Mouse (Mus musculus) forebrain, embryonic 14.5 days (tissue): ENCODE measurements around the gene Matn4. TPM values are rescaled to one million over a fixed set of nuclear protein-coding genes. Genes with fewer than 3 reads are reported as not detected.

ENCODE experiments used
- ATAC-seq: fragments of 200-750 bp; cut with Nextera tagmentation; 2 replicates; pipeline ENCODE4 v1.8.0; 2017; ENCODE audit warnings: mild to moderate bottlenecking, moderate library complexity
- DNase-seq: peaks from one replicate; pipeline ENCODE4 v3.0.0-alpha.2; 2015; ENCODE audit warnings: low spot score
- H3K27ac ChIP-seq: fragments of 300-500 bp; sonication (generic); 2 replicates; pipeline ENCODE4 v1.5.1; 2014; ENCODE audit warnings: low read depth, mild to moderate bottlenecking, control low read depth, low read length, moderate library complexity
- H3K27me3 ChIP-seq: fragments of 300-500 bp; sonication (generic); replicated peaks from 2 replicates; pipeline ENCODE4 v1.6.1; 2014; ENCODE audit warnings: low read length, control low read depth, mixed read lengths; ENCODE audit not compliant: control insufficient read depth, insufficient read depth
- H3K36me3 ChIP-seq: fragments of 300-500 bp; sonication (generic); 2 replicates; pipeline ENCODE4 v1.6.1; 2014; ENCODE audit warnings: low read length, control low read depth; ENCODE audit not compliant: control insufficient read depth, insufficient read depth
- H3K4me1 ChIP-seq: fragments of 300-500 bp; sonication (generic); 2 replicates; pipeline ENCODE4 v1.6.1; 2014; ENCODE audit warnings: antibody characterized with exemption, low read length, control low read depth; ENCODE audit not compliant: control insufficient read depth, insufficient read depth
- H3K4me2 ChIP-seq: fragments of 300-500 bp; sonication (generic); 2 replicates; pipeline ENCODE4 v1.6.1; 2014; ENCODE audit warnings: mild to moderate bottlenecking, control low read depth, low read length
- H3K4me3 ChIP-seq: fragments of 300-500 bp; sonication (generic); 2 replicates; pipeline ENCODE4 v1.5.1; 2014; ENCODE audit warnings: low read depth, low read length, control low read depth
- H3K9ac ChIP-seq: fragments of 300-500 bp; sonication (generic); 2 replicates; pipeline ENCODE4 v1.6.1; 2014; ENCODE audit warnings: mild to moderate bottlenecking, low read length, control low read depth, moderate library complexity
- H3K9me3 ChIP-seq: fragments of 300-500 bp; sonication (generic); replicated peaks from 2 replicates; pipeline ENCODE4 v1.6.1; 2016; ENCODE audit warnings: low read length, control low read depth, mixed read lengths; ENCODE audit not compliant: control insufficient read depth
- WGBS: fragments of 180-500 bp; shearing (Covaris S2); extraction: QIAGEN DNeasy Blood & Tissue Kit; methylation state at CpG from one replicate; pipeline ENCODE4 v1.1.7; 2014; 5-methylcytosine and 5-hydroxymethylcytosine counted together
- polyA plus RNA-seq: library from polyadenylated mRNA; unstranded; fragments of >200 nt; fragmentation: Nextera tagmentation; extraction: Ambion mirVana; gene quantifications from 2 replicates; pipeline ENCODE4 v1.2.1, GENCODE M21; 2014

The Matn4 gene
- polyA plus RNA-seq, 1 experiment from 2014 or later = 0.08 TPM

GRCm38 (mm10) chr2:164439001-164439421 is 34.1 kb upstream of the Matn4 start:
- no peaks in the 10 kb centered on the region for H3K9me3 ChIP-seq
- H3K4me3 ChIP-seq = no peak overlapping the region
- DNase-seq (no peak), ATAC-seq (no peak)
- no peaks in the 10 kb centered on the region for H3K36me3 ChIP-seq
- no peak overlapping the region for H3K27ac ChIP-seq
- H3K27me3 ChIP-seq = 0 out of 2 replicates have a peak, but pooled peaks cover 4% of the 10 kb centered on the region
- WGBS = 69% methylated on average over 3 of the region's 3 CpGs
- H3K4me1 ChIP-seq = peaks cover 13% of the 10 kb centered on the region
- no peak overlapping the region for H3K9ac ChIP-seq
- no peak overlapping the region for H3K4me2 ChIP-seq

DNA sequence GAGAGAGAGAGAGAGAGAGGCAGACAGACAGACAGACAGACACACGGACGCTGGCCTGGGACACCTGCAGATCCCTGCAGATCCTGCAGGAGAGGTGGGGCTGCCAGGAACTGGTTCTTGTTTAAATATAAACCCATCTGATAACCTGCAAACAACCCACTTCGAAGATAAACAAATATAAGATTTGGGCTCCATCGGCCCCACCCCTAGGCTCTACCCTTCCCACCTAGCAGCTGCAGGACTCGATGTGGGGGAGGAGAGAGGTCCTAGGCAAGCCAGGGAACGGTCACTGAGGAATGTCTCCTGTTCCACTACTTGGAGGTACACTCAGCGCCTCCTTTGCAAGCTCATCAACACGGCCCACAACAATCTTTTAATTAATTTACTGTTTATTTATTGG is 33.3 kb upstream of the Matn4 start:
- H3K9ac ChIP-seq = no peak overlapping the region
- no peak for ATAC-seq
- no peaks in the 10 kb centered on the region for H3K9me3 ChIP-seq
- H3K27ac ChIP-seq = no peak overlapping the region
- H3K27me3 ChIP-seq = 0 out of 2 replicates have a peak, but pooled peaks cover 4% of the 10 kb centered on the region
- H3K4me1 ChIP-seq = peaks cover 6% of the 10 kb centered on the region
- no peak for DNase-seq
- 66% methylated on average over 8 of the region's 8 CpGs for WGBS
- H3K36me3 ChIP-seq = no peaks in the 10 kb centered on the region
- no peak overlapping the region for H3K4me3 ChIP-seq
- no peak overlapping the region for H3K4me2 ChIP-seq

GRCm38 (mm10) chr2:164437710-164438109 is 32.8 kb upstream of the Matn4 start:
- Histone ChIP-seq H3K27me3 (0 out of 2 replicates have a peak, but pooled peaks cover 4% of the 10 kb centered on the region), H3K4me1 (peaks cover 6% of the 10 kb centered on the region), H3K36me3 (no peaks in the 10 kb centered on the region), H3K9ac (no peak overlapping the region), H3K4me3 (no peak overlapping the region), H3K4me2 (no peak overlapping the region), H3K27ac (no peak overlapping the region), H3K9me3 (no peaks in the 10 kb centered on the region)
- WGBS = 83% methylated on average over 6 of the region's 6 CpGs
- no peak for DNase-seq
- ATAC-seq = no peak

DNA sequence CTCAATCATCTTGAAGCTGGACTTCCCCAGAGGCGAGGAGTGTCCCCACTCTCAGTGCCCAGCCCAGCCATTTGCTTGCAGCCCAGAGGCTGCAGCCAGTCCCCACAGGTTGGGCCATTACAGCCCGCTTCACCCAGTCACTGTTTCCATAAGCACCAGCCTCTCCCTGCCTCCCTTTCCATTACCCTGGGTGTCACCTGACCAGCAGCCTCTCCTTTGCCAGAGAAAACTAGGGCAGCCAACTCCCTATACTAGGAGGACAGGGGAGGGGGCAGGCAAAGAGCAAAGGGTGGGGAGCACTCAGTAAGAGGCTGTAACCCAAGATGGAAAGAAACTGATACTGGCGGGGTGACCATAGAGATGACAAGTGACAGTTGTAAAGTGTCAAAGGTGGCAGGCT is 32.0 kb upstream of the Matn4 start:
- Histone ChIP-seq H3K9me3 (no peaks in the 10 kb centered on the region), H3K4me2 (no peak overlapping the region), H3K9ac (no peak overlapping the region), H3K36me3 (no peaks in the 10 kb centered on the region), H3K4me1 (peaks cover under 1% of the 10 kb centered on the region; the same call in 1 of the 2 replicates), H3K27ac (no peak overlapping the region), H3K4me3 (no peak overlapping the region), H3K27me3 (no peaks in the 10 kb centered on the region)
- ATAC-seq (no peak), DNase-seq (no peak)
- WGBS = 63% methylated on average over 3 of the region's 3 CpGs

DNA sequence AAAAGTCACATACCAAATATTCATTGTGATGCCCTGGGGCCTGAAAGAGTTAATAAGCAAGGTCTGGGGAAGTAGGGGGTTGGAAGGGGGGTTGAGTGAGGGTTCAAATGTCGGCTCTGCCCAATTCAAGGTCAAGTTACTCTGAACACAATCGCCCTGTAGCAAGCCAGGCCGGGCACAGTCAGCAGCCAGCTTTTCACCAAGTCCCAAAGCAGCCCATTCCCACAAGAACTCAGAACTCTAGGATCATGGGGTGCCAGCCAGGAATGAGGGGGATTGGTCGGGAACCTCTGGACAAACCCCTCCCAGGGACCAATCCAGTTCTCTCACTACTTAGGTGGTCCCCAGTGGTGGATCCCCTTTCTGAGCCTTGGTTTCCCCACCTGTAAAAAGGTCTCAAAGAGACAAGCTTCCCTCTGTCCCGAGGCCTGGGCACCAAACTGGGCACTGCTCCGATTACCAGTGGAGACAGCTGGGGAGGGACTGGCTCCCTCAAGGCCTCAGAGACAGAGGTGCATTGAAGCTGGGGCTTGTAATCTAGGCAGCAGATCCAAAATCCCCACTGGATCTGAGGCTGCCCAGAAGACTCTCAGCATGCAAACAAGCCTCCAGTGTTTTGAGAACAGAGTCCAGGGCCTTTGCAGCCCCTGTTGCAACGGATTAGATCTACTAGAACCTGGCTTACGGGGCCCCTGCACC is 31.4 kb upstream of the Matn4 start:
- no peaks in the 10 kb centered on the region for H3K27me3 ChIP-seq
- DNase-seq (no peak), ATAC-seq (no peak)
- H3K36me3 ChIP-seq = no peaks in the 10 kb centered on the region
- H3K4me1 ChIP-seq = no peaks in the 10 kb centered on the region
- no peak overlapping the region for H3K27ac ChIP-seq
- no peak overlapping the region for H3K9ac ChIP-seq
- no peak overlapping the region for H3K4me3 ChIP-seq
- H3K9me3 ChIP-seq = no peaks in the 10 kb centered on the region
- no peak overlapping the region for H3K4me2 ChIP-seq
- WGBS = 21% methylated on average over 8 of the region's 8 CpGs

GRCm38 (mm10) chr2:164435216-164436090 is 30.5 kb upstream of the Matn4 start:
- DNase-seq (no peak), ATAC-seq (no peak)
- Histone ChIP-seq H3K27ac (no peak overlapping the region), H3K4me1 (no peaks in the 10 kb centered on the region), H3K27me3 (no peaks in the 10 kb centered on the region), H3K9me3 (no peaks in the 10 kb centered on the region), H3K9ac (no peak overlapping the region), H3K4me3 (no peak overlapping the region), H3K36me3 (no peaks in the 10 kb centered on the region), H3K4me2 (no peak overlapping the region)
- 64% methylated on average over 5 of the region's 5 CpGs for WGBS

DNA sequence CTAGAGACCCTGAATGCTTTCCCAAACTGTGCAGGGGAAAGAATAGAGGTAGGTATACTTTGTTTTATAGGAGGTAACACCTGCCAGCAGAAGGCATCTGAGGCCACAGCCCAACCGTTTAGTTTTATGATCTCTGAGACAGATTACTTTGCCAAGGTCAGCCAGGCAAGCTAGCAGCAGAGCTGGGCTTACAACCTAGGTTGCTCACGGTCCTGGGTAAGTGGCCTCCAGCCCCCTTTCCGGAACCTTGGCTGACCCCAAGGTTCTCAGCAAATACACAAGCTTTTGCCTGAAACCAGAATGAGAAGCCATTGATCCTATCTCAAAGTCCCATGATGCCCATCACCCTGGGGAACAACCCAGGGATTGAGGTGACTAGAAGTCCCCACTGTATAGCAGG is 29.7 kb upstream of the Matn4 start:
- WGBS = 90% methylated on average over 3 of the region's 3 CpGs
- ATAC-seq = no peak
- no peak overlapping the region for H3K9ac ChIP-seq

GRCm38 (mm10) chr2:164433278-164433895 is 28.4 kb upstream of the Matn4 start:
- no peak overlapping the region for H3K27ac ChIP-seq
- no peak overlapping the region for H3K9ac ChIP-seq
- no peaks in the 10 kb centered on the region for H3K27me3 ChIP-seq
- H3K4me2 ChIP-seq = no peak overlapping the region
- no peaks in the 10 kb centered on the region for H3K9me3 ChIP-seq
- DNase-seq (no peak), ATAC-seq (no peak)
- H3K4me1 ChIP-seq = no peaks in the 10 kb centered on the region
- 86% methylated on average over 9 of the region's 9 CpGs for WGBS
- no peaks in the 10 kb centered on the region for H3K36me3 ChIP-seq
- H3K4me3 ChIP-seq = no peak overlapping the region

More for the DNA sequence above, 29.7 kb upstream of the Matn4 start:
- Histone ChIP-seq H3K36me3 (no peaks in the 10 kb centered on the region), H3K4me2 (no peak overlapping the region), H3K27me3 (no peaks in the 10 kb centered on the region), H3K4me1 (no peaks in the 10 kb centered on the region), H3K9me3 (no peaks in the 10 kb centered on the region), H3K27ac (no peak overlapping the region), H3K4me3 (no peak overlapping the region)
- no peak for DNase-seq
